Mouse (Mus musculus) lung, adult 2 months (tissue): ENCODE data around the gene Zc3h18. TPM values are rescaled to one million over a fixed set of nuclear protein-coding genes. Genes with fewer than 3 reads are reported as not detected.

ENCODE experiments used
- DNase-seq: peaks from one replicate; pipeline ENCODE4 v3.0.0; 2022
- H3K4me1 ChIP-seq: fragments of 200-500 bp; 2 replicates; pipeline ENCODE4 v1.6.1; 2011; ENCODE audit warnings: low read length; ENCODE audit not compliant: control insufficient read depth, insufficient read depth
- H3K4me3 ChIP-seq: fragments of 200-500 bp; replicated peaks from 2 replicates; pipeline ENCODE3; 2011; ENCODE audit warnings: low read depth, mild to moderate bottlenecking, control low read depth, low read length; ENCODE audit errors: extremely low read depth
- CTCF ChIP-seq: fragments of 200-500 bp; IDR thresholded peaks from 2 replicates; pipeline ENCODE4 v1.5.1; 2011; ENCODE audit warnings: mild to moderate bottlenecking, low read length, control low read depth; ENCODE audit not compliant: insufficient read depth
- POLR2A ChIP-seq: fragments of 200-500 bp; IDR thresholded peaks from 2 replicates; pipeline ENCODE4 v1.6.1; 2011; ENCODE audit warnings: low read depth, mild to moderate bottlenecking, control low read depth, low read length, borderline replicate concordance; ENCODE audit errors: extremely low read depth
- WGBS: fragments of 180-500 bp; shearing (Covaris S2); methylation state at CpG from one replicate; pipeline ENCODE4 v1.1.7; 2018; 5-methylcytosine and 5-hydroxymethylcytosine counted together
- polyA plus RNA-seq: library from polyadenylated mRNA; depleted of rRNA; stranded (reverse); fragments of >200 nt; gene quantifications from 2 replicates; pipeline ENCODE4 v1.2.3, GENCODE M21; 2012; rRNA removed

Zc3h18 gene
- polyA plus RNA-seq, result 26.8 and 29.1 TPM in 2 replicates

DNA sequence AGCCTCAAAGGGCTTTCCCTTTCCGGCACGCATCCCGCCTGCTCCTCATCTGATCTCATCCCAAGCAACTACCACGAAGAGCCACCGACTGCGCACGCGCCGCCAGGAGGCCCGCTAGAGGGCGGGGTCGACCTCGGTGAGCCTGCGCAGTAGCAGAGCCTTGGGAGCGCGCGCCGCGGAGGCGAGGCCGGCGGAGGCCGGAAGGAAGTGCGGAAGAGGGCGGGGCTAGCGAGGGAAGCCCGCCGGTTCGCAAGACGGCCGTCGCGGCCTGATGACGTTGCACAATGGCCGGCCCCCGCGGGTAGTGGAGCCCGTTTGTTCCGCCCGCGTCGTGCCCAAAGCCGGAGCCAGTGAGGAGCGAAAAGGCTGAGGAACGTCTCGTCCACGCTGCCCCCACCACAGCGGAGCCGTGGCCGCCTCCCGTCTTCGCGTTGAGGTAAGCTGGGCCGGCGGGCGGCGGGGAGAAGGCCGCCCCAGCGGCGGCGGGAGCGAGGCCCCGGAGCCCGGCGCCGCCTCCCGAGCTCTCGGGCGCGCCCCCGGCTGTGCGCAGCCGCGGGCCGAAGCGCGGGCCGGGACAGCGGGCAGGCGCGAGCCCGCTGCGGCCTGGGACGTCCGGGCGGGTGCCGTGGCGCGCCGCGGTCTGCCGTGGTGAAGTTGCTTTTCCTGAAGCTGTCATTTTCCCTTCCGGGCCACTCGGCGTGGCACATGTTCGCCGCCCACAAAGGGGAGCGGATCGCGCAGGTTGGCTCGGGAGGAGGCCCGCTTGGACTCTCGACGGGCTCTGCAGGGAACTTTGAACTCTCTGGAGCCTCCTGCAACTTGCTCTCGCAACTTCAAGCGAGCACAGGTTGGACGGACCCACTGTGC lies at the start of gene Zc3h18:
Zc3h18 (plus strand) TSS at position 245 of the 867 bp plus-strand sequence.
- H3K4me1 ChIP-seq, result peaks cover 8% of the 10 kb centered on the region; the same call in 1 of the 2 replicates
- H3K4me3 ChIP-seq, result peak within 1 kb of the TSS; percentile 92
- under 1% methylated on average over 95 of the region's 107 CpGs for WGBS
- peak; percentile 98 for DNase-seq
- peak; percentile 65 for TF ChIP-seq POLR2A
- TF ChIP-seq CTCF, result no peak

DNA sequence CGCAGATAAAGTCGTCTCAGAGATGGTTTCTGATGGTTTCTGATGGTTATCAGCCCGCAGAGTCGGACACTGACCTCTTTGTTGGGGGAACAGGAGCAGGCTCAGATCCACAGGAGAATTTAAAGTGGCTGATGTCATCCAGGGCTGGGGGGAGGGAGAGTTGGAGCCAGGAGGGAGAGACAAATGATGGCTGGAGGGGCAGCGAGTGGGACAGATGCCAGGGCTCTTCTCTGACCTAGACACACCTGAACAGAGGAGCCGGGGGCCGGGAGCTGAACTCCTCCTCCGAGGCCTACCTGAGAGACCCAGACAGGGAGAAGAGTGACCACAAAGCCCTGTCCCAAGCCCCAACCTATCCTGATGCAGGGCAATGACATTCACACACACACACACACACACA lies 47.3 kb upstream of the Zc3h18 start:
- 83% methylated on average over 8 of the region's 8 CpGs for WGBS
- H3K4me1 ChIP-seq, result peaks cover 11% of the 10 kb centered on the region
- no peak for TF ChIP-seq POLR2A
- no peak for TF ChIP-seq CTCF
- H3K4me3 ChIP-seq, result no peak overlapping the region
- no peak for DNase-seq

DNA sequence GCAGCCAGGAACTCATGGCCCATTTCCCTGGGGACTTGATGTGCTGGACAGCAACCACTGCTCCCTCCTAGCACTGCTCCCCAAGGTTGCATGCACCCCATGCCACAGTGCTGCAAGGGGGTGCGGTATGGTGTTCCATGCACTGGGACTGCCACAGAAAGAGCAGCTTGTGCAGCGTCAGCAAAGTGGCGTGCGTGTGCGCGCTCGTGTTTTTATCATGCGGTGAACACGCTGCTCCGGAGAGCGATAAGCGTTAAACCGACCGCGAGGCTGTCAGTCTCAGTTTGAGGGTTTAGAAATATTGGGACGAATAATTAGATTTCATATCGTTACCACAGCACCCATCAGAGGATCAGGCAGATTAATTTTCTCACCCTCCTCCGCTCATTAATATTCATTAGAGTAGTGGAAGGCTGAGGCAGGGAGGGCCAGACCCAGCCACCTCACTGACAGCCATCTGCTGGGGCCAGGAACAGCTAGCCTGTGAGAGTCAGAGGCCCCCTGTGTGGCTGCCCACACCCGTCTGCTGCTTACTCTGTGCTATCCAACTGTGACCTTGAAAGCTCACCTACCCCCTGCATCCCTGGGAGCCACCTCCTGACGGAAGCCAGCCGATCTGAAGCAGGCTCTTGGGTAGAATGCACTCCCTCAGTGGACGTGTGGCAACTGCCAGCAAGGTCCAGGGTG lies 46.7 kb upstream of the Zc3h18 start:
- DNase-seq, result no peak
- 92% methylated on average over 22 of the region's 22 CpGs for WGBS
- Histone ChIP-seq H3K4me1 (peaks cover 9% of the 10 kb centered on the region), H3K4me3 (no peak overlapping the region)
- TF ChIP-seq CTCF (no peak), POLR2A (no peak)

DNA sequence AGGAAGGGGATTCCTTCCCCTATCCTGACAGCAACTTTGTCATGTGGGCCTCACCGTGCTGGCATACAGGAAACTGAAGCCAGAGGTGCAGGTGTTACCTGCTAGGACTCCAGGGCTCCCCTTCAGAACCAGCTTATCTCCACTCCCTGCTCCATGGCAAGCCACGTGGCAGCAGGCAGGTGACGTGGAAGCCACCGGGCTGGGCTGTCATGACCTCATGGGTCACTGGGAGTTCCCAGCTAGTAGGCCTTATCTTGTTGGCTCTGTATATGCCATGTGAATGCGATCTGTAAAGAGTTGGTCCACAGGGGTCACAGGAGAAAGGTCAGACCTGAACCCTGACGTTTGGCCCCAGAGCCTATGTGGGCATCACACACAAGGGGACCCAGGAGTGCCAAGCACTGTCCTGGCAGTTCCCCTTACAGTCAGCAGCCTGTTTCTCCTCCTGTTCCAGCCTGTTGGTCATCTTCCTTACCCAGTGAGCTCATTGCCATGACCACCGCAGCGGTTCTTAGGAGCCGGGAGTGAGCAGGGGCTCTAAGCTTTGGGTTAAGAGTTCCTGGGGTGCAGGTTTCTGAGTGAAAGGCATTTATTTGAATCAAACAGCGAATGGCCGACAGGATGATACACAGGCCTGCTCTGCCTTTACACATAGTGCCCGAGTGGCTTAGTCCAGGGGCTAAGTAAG lies 45.8 kb upstream of the Zc3h18 start:
- no peak for TF ChIP-seq POLR2A
- no peak for TF ChIP-seq CTCF
- no peak overlapping the region for H3K4me3 ChIP-seq
- WGBS, result 59% methylated on average over 12 of the region's 12 CpGs
- peaks cover 9% of the 10 kb centered on the region for H3K4me1 ChIP-seq
- DNase-seq, result no peak

DNA sequence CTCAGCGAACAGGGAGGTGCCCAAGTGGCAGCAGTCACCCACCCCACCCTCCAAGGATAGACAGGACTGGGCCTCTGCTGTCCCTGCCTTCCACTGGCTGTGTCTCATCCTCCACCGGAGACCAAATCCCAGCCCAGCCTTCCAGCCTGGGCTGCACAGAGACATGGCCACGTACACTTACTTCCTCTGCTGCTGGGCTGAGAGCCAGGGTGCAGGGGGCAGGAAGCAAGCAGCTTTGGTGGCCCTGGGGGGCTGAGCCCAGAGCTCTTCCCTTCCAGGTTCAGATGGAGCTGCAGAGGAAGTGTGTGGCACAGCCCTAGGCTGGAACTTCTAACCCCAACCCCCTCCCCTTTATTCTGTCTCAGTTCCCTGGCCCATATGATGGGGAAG lies 45.3 kb upstream of the Zc3h18 start:
- Histone ChIP-seq H3K4me3 (no peak overlapping the region), H3K4me1 (peaks cover 9% of the 10 kb centered on the region)
- no peak for TF ChIP-seq POLR2A
- no peak for TF ChIP-seq CTCF
- DNase-seq, result no peak
- 43% methylated on average over 3 of the region's 3 CpGs for WGBS

DNA sequence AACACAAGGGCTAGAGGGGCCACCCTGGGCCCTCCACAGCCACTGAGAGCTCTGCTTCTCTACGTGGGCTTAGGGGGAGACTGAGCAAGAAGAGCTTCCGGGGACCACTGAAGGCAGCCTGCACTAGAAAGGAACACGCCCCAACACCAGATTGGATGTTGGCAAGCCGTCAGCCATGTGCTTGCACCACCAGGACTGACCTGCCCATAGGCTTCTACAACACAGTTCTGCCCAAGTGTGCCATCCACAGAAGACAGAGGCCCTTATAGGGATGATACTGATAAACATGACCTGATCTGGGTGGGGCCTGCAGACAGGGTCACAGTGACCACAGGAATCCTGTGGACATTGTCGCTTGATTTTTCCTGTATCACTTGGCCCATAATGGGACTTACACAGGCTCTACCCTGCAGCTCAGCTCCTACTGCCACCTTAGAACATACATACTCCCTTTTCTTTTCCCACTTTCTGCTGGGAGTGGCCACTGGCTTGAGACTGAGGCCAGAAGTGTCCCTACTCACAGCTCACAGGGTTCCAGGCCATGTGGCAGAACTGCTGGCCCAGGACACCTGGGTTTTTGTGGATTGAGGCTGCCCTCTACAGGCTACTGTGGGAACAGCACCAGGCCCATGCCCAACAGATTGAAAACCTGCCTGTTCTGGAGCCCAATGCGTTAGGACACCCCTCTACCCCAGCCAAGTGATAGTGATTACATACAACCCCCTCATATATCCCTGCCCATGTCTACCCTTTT lies 43.5 kb upstream of the Zc3h18 start:
- H3K4me3 ChIP-seq, result no peak overlapping the region
- DNase-seq, result peak; percentile 92
- TF ChIP-seq CTCF, result peak; percentile 95
- TF ChIP-seq POLR2A, result no peak
- peaks cover 9% of the 10 kb centered on the region for H3K4me1 ChIP-seq
- 66% methylated on average over 6 of the region's 6 CpGs for WGBS

DNA sequence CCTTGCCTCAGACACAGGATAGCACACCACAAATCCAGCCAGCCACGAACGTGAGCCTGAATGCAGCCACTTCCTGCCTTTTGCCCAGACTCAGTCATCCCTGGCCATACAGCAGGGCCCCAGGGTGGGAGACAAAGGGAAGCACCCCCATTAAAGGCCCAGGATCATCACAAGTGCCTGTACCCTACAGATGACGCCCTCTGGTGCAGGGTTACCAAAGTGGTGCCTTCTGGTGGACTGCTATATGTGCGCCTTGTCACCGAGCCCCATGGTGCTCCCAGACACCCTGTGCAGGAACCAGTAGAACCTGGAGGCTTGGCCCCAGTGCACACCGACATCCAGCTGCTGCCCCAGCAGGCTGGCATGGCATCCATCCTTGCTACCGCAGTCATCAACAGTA lies 42.9 kb upstream of the Zc3h18 start:
- Histone ChIP-seq H3K4me1 (peaks cover 9% of the 10 kb centered on the region), H3K4me3 (no peak overlapping the region)
- no peak for DNase-seq
- 91% methylated on average over 7 of the region's 7 CpGs for WGBS
- no peak for TF ChIP-seq CTCF

DNA sequence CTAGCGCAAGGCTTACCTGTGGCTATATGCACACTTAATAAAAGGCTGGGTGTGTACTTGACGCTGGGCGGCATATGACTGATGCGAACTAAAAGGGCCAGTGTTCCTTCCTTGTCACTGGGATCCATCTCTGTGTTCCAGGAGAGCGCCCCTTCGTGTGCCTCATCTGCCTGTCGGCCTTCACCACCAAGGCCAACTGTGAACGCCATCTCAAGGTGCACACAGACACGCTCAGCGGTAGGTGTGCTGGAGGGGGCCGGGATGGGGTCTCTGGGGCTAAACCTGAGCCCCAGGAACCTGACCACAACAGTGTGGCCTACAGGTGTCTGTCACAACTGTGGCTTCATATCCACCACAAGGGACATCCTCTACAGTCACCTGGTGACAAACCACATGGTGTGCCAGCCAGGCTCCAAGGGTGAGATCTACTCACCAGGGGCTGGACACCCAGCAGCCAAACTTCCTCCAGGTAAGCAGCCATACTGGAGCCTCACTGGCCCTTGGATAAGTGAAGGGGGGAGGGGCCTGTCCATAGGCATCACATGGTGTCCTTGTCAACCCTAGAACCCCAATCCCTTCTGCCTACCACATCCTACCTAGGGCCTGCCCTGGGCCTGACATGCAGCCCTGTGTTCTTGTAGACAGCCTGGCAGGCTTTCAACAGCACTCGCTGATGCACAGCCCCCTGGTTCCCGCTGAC lies 41.5 kb upstream of the Zc3h18 start:
- 92% methylated on average over 13 of the region's 13 CpGs for WGBS
- DNase-seq, result no peak

More for the DNA sequence above, 41.5 kb upstream of the Zc3h18 start:
- TF ChIP-seq CTCF (no peak), POLR2A (no peak)
- Histone ChIP-seq H3K4me1 (peaks cover 9% of the 10 kb centered on the region), H3K4me3 (no peak overlapping the region)
